Mouse (Mus musculus) E14TG2a.4 (cell line): Measurements from ENCODE around the gene Gpatch3.

Experiments used
- H3K27me3 ChIP-seq: 2 replicates; pipeline ENCODE4 v1.6.1; 2014; ENCODE audit warnings: low read length, control low read depth; ENCODE audit not compliant: insufficient read depth
- H3K36me3 ChIP-seq: 2 replicates; pipeline ENCODE4 v1.6.1; 2014; ENCODE audit warnings: low read length, control low read depth; ENCODE audit not compliant: insufficient read depth
- H3K4me1 ChIP-seq: replicated peaks from 2 replicates; pipeline ENCODE4 v1.6.1; 2014; ENCODE audit warnings: low read depth, low read length, control low read depth
- H3K4me3 ChIP-seq: replicated peaks from 2 replicates; pipeline ENCODE4 v1.5.1; 2014; ENCODE audit warnings: mild to moderate bottlenecking, low read length
- H3K9me3 ChIP-seq: 2 replicates; pipeline ENCODE4 v1.6.1; 2014; ENCODE audit warnings: low read length, control low read depth
- CTCF ChIP-seq: conservative IDR thresholded peaks from 2 replicates; pipeline ENCODE4 v1.5.1; 2014; ENCODE audit warnings: low read length
- NANOG ChIP-seq: IDR thresholded peaks from 2 replicates; pipeline ENCODE4 v1.6.1; 2014; ENCODE audit warnings: borderline replicate concordance, low read length, mixed read lengths
- POU5F1 ChIP-seq: IDR thresholded peaks from 2 replicates; pipeline ENCODE4 v1.6.1; 2014; ENCODE audit warnings: low read length, borderline replicate concordance

Gpatch3 gene

GRCm38 (mm10) chr4:133574070-133574842 lies at the start of gene Gpatch3:
Gene Gpatch3 (plus strand): TSS chr4:133574745.
- Histone ChIP-seq H3K4me3 (peak within 1 kb of the TSS; percentile 99), H3K9me3 (no peaks in the 10 kb centered on the region), H3K4me1 (peaks cover 50% of the 10 kb centered on the region), H3K27me3 (no peaks in the 10 kb centered on the region), H3K36me3 (peaks cover 17% of the 10 kb centered on the region)
- TF ChIP-seq CTCF (0 out of 2 replicates have a peak, but pooled peaks have one; percentile 1), NANOG (no peak)

- Histone ChIP-seq H3K36me3 (peaks cover 52% of the 10 kb centered on the region), H3K4me1 (peaks cover 39% of the 10 kb centered on the region), H3K9me3 (no peaks in the 10 kb centered on the region), H3K4me3 (peak overlapping the region; percentile 66), H3K27me3 (no peaks in the 10 kb centered on the region)
- TF ChIP-seq POU5F1, result no peak
- TF ChIP-seq NANOG, result no peak
- no peak for TF ChIP-seq CTCF
Observed at GRCm38 (mm10) chr4:133527788-133528187, 46.8 kb upstream of the Gpatch3 start.

GRCm38 (mm10) chr4:133532777-133533176 lies 41.8 kb upstream of the Gpatch3 start:
- no peak for TF ChIP-seq CTCF
- TF ChIP-seq NANOG, result no peak
- no peak for TF ChIP-seq POU5F1
- no peaks in the 10 kb centered on the region for H3K9me3 ChIP-seq
- no peaks in the 10 kb centered on the region for H3K27me3 ChIP-seq
- H3K4me3 ChIP-seq, result no peak overlapping the region
- peaks cover 63% of the 10 kb centered on the region for H3K4me1 ChIP-seq
- peaks cover 98% of the 10 kb centered on the region for H3K36me3 ChIP-seq

- TF ChIP-seq NANOG (no peak), CTCF (no peak), POU5F1 (no peak)
- Histone ChIP-seq H3K36me3 (peaks cover 94% of the 10 kb centered on the region), H3K4me3 (no peak overlapping the region), H3K4me1 (peaks cover 61% of the 10 kb centered on the region), H3K27me3 (no peaks in the 10 kb centered on the region), H3K9me3 (no peaks in the 10 kb centered on the region)
Observed at GRCm38 (mm10) chr4:133536081-133536480, 38.5 kb upstream of the Gpatch3 start.

- Histone ChIP-seq H3K4me3 (no peak overlapping the region), H3K4me1 (peaks cover 62% of the 10 kb centered on the region), H3K9me3 (no peaks in the 10 kb centered on the region), H3K27me3 (no peaks in the 10 kb centered on the region), H3K36me3 (peaks cover 94% of the 10 kb centered on the region)
- TF ChIP-seq NANOG (no peak), CTCF (no peak), POU5F1 (no peak)
Observed at GRCm38 (mm10) chr4:133536652-133537051, 37.9 kb upstream of the Gpatch3 start.

GRCm38 (mm10) chr4:133545272-133546231 lies 29.0 kb upstream of the Gpatch3 start, which contains the start of gene Nudc:
Gene Nudc (minus strand): TSS chr4:133545996.
- Histone ChIP-seq H3K9me3 (no peaks in the 10 kb centered on the region), H3K27me3 (peaks cover 4% of the 10 kb centered on the region; the same call in 1 of the 2 replicates), H3K4me3 (peak within 1 kb of the TSS; percentile 98), H3K36me3 (peaks cover 39% of the 10 kb centered on the region), H3K4me1 (peaks cover 49% of the 10 kb centered on the region)
- no peak for TF ChIP-seq CTCF
- TF ChIP-seq POU5F1, result no peak
- no peak for TF ChIP-seq NANOG

- H3K9me3 ChIP-seq, result no peaks in the 10 kb centered on the region
- H3K36me3 ChIP-seq, result no peaks in the 10 kb centered on the region
- no peak for TF ChIP-seq NANOG
- TF ChIP-seq CTCF, result no peak
- no peak for TF ChIP-seq POU5F1
- no peak overlapping the region for H3K4me3 ChIP-seq
- peaks cover 22% of the 10 kb centered on the region for H3K4me1 ChIP-seq
- peaks cover 30% of the 10 kb centered on the region for H3K27me3 ChIP-seq
Observed at GRCm38 (mm10) chr4:133552029-133552428, 22.5 kb upstream of the Gpatch3 start.

GRCm38 (mm10) chr4:133552768-133553447 lies 21.6 kb upstream of the Gpatch3 start, which contains the start of gene Nr0b2:
Gene Nr0b2 (plus strand): TSS chr4:133553376.
- no peaks in the 10 kb centered on the region for H3K9me3 ChIP-seq
- H3K4me3 ChIP-seq, result peak within 1 kb of the TSS; percentile 63
- H3K36me3 ChIP-seq, result no peaks in the 10 kb centered on the region
- peaks cover 22% of the 10 kb centered on the region for H3K4me1 ChIP-seq
- peaks cover 35% of the 10 kb centered on the region for H3K27me3 ChIP-seq
- TF ChIP-seq CTCF (no peak), POU5F1 (no peak), NANOG (no peak)
